Mouse (Mus musculus): ENCODE results near the gene Tma7.

DNA sequence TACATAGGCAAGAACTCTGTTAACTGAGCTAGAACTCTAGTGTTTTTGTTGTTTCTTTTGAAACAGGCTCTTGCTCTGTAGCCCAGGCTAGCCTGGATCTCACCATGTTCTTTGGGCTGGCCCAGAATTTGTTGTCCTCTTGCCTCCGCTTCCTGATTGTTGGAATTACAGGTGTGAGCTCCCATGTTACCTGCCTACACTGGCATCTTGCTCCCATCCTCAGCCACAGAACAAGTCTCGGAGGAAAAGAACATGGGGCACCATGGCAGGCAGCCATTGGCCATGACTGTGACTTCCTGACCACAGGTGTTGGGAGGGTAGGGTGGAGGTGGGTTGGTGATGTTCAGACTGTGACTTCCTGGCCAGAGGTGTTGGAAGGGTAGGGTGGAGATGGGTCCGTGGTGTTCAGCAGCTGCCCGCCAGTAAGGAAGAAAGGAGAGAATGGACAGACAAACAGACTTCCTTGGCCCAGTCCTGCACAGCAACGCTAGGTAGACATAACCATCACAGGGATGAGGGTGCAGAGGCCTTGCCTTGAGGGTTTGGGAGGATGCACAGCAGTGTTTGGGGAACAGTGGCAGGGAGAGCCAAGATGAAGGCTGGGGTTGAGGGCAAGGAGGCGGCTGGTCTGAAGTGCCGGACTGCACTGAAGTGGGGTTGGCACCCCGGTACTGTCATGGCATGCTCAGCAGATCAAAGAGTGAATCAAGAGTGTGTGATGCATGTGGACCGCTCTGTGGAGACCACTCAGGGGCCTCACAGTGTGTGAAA is 29.7 kb downstream of the Tma7 start:
- no peak for TF ChIP-seq TAL1 (IDR thresholded peaks at IDR 0.05; ENCODE audit: low read length)
- no peak for TF ChIP-seq GATA1 (IDR thresholded peaks at IDR 0.05; ENCODE audit: low read length)

Data from erythroblast, embryonic 14.5 days (primary cell).